Mouse (Mus musculus): Measurements from ENCODE around the gene Txnrd2. TPM values are rescaled to one million over a fixed set of nuclear protein-coding genes. Genes with fewer than 3 reads are reported as not detected.

Gene Txnrd2
- polyA plus RNA-seq, 1 experiment = not detected

GRCm38 (mm10) chr16:18464271-18464670, 38.1 kb downstream of the Txnrd2 start:
- H3K27ac ChIP-seq (ENCODE audit: insufficient read depth, low read depth, low read length) = no peak overlapping the region

GRCm38 (mm10) chr16:18470829-18471228, 44.6 kb downstream of the Txnrd2 start:
- WGBS = 38% methylated on average over 1 of the region's 1 CpGs
- H3K4me3 ChIP-seq (ENCODE audit: insufficient read depth, low read depth, low read length) = no peak overlapping the region
- peaks cover 10% of the 10 kb centered on the region for H3K4me1 ChIP-seq (ENCODE audit: control insufficient read depth, insufficient read depth, low read length)
- TF ChIP-seq CTCF (IDR thresholded peaks at IDR 0.05; ENCODE audit: insufficient read depth, low read depth, low read length) (no peak), POLR2A (IDR thresholded peaks at IDR 0.05; ENCODE audit: insufficient read depth, low read depth, low read length) (no peak)
- H3K27ac ChIP-seq (ENCODE audit: insufficient read depth, low read depth, low read length) = no peak overlapping the region

More at GRCm38 (mm10) chr16:18464271-18464670, 38.1 kb downstream of the Txnrd2 start:
- TF ChIP-seq CTCF (IDR thresholded peaks at IDR 0.05; ENCODE audit: insufficient read depth, low read depth, low read length) = no peak
- TF ChIP-seq POLR2A (IDR thresholded peaks at IDR 0.05; ENCODE audit: insufficient read depth, low read depth, low read length) = no peak
- no peak overlapping the region for H3K4me3 ChIP-seq (ENCODE audit: insufficient read depth, low read depth, low read length)
- WGBS = 55% methylated on average over 3 of the region's 3 CpGs
- H3K4me1 ChIP-seq (ENCODE audit: control insufficient read depth, insufficient read depth, low read length) = peaks cover 35% of the 10 kb centered on the region

- Histone ChIP-seq H3K27ac (ENCODE audit: insufficient read depth, low read depth, low read length) (no peak overlapping the region), H3K4me1 (ENCODE audit: control insufficient read depth, insufficient read depth, low read length) (peaks cover 10% of the 10 kb centered on the region), H3K4me3 (ENCODE audit: insufficient read depth, low read depth, low read length) (no peak overlapping the region)
- TF ChIP-seq POLR2A (IDR thresholded peaks at IDR 0.05; ENCODE audit: insufficient read depth, low read depth, low read length) (no peak), CTCF (IDR thresholded peaks at IDR 0.05; ENCODE audit: insufficient read depth, low read depth, low read length) (no peak)
- WGBS = 84% methylated on average over 11 of the region's 11 CpGs
Measured at GRCm38 (mm10) chr16:18471381-18471955, 45.3 kb downstream of the Txnrd2 start.

GRCm38 (mm10) chr16:18471976-18472375, 45.8 kb downstream of the Txnrd2 start:
- Histone ChIP-seq H3K27ac (ENCODE audit: insufficient read depth, low read depth, low read length) (no peak overlapping the region), H3K4me3 (ENCODE audit: insufficient read depth, low read depth, low read length) (no peak overlapping the region), H3K4me1 (ENCODE audit: control insufficient read depth, insufficient read depth, low read length) (peaks cover 10% of the 10 kb centered on the region)
- no peak for TF ChIP-seq CTCF (IDR thresholded peaks at IDR 0.05; ENCODE audit: insufficient read depth, low read depth, low read length)
- no peak for TF ChIP-seq POLR2A (IDR thresholded peaks at IDR 0.05; ENCODE audit: insufficient read depth, low read depth, low read length)
- WGBS = 76% methylated on average over 6 of the region's 6 CpGs

- no peak overlapping the region for H3K27ac ChIP-seq (ENCODE audit: insufficient read depth, low read depth, low read length)
- H3K4me1 ChIP-seq (ENCODE audit: control insufficient read depth, insufficient read depth, low read length) = peaks cover 10% of the 10 kb centered on the region
- no peak overlapping the region for H3K4me3 ChIP-seq (ENCODE audit: insufficient read depth, low read depth, low read length)
- TF ChIP-seq CTCF (IDR thresholded peaks at IDR 0.05; ENCODE audit: insufficient read depth, low read depth, low read length) (no peak), POLR2A (IDR thresholded peaks at IDR 0.05; ENCODE audit: insufficient read depth, low read depth, low read length) (no peak)
- 80% methylated on average over 4 of the region's 4 CpGs for whole genome bisulfite sequencing
Measured at GRCm38 (mm10) chr16:18472416-18472815, 46.2 kb downstream of the Txnrd2 start.

GRCm38 (mm10) chr16:18472976-18473375, 46.8 kb downstream of the Txnrd2 start:
- H3K4me3 ChIP-seq (ENCODE audit: insufficient read depth, low read depth, low read length) = no peak overlapping the region
- WGBS = 92% methylated on average over 8 of the region's 8 CpGs
- TF ChIP-seq POLR2A (IDR thresholded peaks at IDR 0.05; ENCODE audit: insufficient read depth, low read depth, low read length) (no peak), CTCF (IDR thresholded peaks at IDR 0.05; ENCODE audit: insufficient read depth, low read depth, low read length) (no peak)

GRCm38 (mm10) chr16:18474021-18474420, 47.8 kb downstream of the Txnrd2 start:
- no peak overlapping the region for H3K27ac ChIP-seq (ENCODE audit: insufficient read depth, low read depth, low read length)
- 80% methylated on average over 2 of the region's 2 CpGs for WGBS
- no peak overlapping the region for H3K4me3 ChIP-seq (ENCODE audit: insufficient read depth, low read depth, low read length)
- H3K4me1 ChIP-seq (ENCODE audit: control insufficient read depth, insufficient read depth, low read length) = peaks cover 10% of the 10 kb centered on the region
- TF ChIP-seq CTCF (IDR thresholded peaks at IDR 0.05; ENCODE audit: insufficient read depth, low read depth, low read length) = no peak
- TF ChIP-seq POLR2A (IDR thresholded peaks at IDR 0.05; ENCODE audit: insufficient read depth, low read depth, low read length) = no peak

More at GRCm38 (mm10) chr16:18472976-18473375, 46.8 kb downstream of the Txnrd2 start:
- Histone ChIP-seq H3K27ac (ENCODE audit: insufficient read depth, low read depth, low read length) (no peak overlapping the region), H3K4me1 (ENCODE audit: control insufficient read depth, insufficient read depth, low read length) (peaks cover 10% of the 10 kb centered on the region)

GRCm38 (mm10) chr16:18477996-18478395, 51.8 kb downstream of the Txnrd2 start:
- peaks cover 8% of the 10 kb centered on the region for H3K4me1 ChIP-seq (ENCODE audit: control insufficient read depth, insufficient read depth, low read length)
- WGBS = 76% methylated on average over 6 of the region's 6 CpGs
- H3K4me3 ChIP-seq (ENCODE audit: insufficient read depth, low read depth, low read length) = no peak overlapping the region
- H3K27ac ChIP-seq (ENCODE audit: insufficient read depth, low read depth, low read length) = no peak overlapping the region
- TF ChIP-seq CTCF (IDR thresholded peaks at IDR 0.05; ENCODE audit: insufficient read depth, low read depth, low read length) (no peak), POLR2A (IDR thresholded peaks at IDR 0.05; ENCODE audit: insufficient read depth, low read depth, low read length) (no peak)

- 59% methylated on average over 7 of the region's 7 CpGs for WGBS
- no peak overlapping the region for H3K4me3 ChIP-seq (ENCODE audit: insufficient read depth, low read depth, low read length)
- TF ChIP-seq POLR2A (IDR thresholded peaks at IDR 0.05; ENCODE audit: insufficient read depth, low read depth, low read length) = no peak
- no peak for TF ChIP-seq CTCF (IDR thresholded peaks at IDR 0.05; ENCODE audit: insufficient read depth, low read depth, low read length)
Measured at GRCm38 (mm10) chr16:18479667-18480066, 53.5 kb downstream of the Txnrd2 start.

More at GRCm38 (mm10) chr16:18479667-18480066, 53.5 kb downstream of the Txnrd2 start:
- Histone ChIP-seq H3K4me1 (ENCODE audit: control insufficient read depth, insufficient read depth, low read length) (peaks cover 15% of the 10 kb centered on the region), H3K27ac (ENCODE audit: insufficient read depth, low read depth, low read length) (no peak overlapping the region)

All from olfactory bulb, adult 2 months (tissue).